Mouse (Mus musculus) CD8-positive naive resting alpha-beta T cell, adult 2 months (primary cell): Measurements from ENCODE around the gene Dnm3.

Experiments
- DNase-seq, 2 experiments: peaks; one replicate each; pipeline ENCODE4 v3.0.0; 2022; ENCODE audit warnings: low read depth in 2 of 2, low spot score in 2 of 2

Dnm3 gene

DNA sequence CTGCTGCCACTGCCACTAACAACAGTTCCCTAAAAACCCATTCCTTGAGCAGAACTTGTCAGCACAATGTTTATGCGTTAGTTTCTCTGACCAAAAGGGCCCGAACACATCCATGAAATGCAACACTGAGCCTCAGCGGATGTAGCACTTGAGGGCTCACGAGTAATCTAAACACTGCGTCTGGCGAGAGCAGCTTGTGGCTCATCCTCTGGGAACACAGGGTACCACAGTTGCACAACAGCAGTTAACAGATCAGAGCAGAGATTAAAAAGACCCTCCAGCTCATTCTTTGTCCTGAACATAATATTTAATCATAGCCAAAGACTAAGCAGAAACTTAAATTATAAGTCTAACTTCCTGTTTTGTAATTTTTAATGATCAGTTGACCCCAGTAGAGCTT, 305.0 kb downstream of the Dnm3 start:
- no peak for DNase-seq

DNA sequence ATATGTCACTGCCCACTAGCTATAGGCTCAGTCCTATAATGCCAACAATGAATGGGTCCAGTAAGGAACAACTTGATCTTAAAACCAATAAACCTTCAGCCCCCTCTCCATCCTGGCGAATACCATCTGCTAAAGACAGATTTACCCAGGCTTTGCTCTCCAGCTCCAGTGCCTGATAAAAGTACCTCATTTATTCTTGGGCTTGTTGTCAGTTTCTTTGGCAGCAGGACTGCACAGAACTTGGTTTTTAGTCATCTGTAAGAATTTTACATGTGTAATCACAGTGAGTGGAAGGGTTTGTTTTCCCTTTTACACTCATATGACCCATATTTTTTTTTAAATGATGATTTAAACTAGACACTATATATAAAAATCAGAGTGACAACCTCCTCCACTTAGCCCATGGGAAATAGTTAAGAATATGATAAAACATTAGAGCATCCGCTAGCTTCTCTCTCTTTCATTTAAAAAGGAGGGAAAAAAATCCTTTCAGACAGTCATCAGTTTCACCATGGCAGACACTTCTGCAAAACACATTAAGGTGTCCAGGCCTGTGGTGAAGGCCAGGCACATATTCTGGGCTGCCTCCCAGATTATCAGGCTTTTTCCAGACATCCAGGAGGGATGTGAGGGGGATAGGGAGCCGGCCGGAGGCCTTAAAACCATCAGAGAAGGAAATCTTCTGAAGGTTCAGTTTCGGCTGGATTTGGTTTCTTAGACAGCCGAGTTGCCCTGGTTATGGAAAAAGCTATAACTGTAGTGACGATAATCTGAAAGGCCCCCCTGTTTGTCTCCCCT, 313.9 kb downstream of the Dnm3 start:
- DNase-seq: no peak

DNA sequence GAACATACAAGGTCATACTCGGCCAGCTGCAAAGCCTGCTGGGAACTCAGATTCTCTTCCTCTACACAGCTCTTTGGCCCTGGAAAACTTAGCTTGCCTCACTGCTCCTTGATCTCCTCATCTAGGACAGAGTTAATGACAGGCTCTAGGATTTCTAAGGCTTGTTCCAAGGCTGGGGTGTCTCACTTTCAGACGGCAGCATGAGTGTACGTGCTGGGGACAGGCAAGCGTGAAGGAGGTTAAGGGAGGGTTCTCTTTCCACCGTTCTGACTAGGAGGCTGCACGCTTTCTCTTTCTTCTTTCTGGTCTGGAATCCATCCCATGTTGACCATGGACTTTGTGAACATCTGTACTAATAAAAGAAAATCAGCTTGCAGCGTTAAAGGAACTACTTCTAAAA, 315.2 kb downstream of the Dnm3 start:
- no peak for DNase-seq

DNA sequence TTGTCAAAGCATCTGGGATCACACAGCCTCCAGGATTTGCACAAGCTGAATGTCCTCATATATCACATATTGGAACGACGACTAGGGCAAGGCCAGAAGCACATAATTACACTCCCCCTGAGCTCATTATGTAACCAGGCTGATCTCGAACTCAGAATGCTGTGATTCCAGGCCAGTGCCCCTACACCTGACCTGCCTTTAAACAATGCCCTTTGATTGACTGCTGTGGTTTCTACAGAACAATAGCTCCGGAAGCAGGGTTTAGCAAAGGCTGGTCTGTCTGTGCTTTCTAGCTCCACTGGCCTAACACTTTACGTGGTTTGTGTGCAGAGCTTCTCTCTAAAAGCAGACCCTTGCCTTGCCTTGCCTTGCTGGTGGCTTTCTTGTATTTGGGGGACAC, 315.6 kb downstream of the Dnm3 start:
- DNase-seq: no peak

DNA sequence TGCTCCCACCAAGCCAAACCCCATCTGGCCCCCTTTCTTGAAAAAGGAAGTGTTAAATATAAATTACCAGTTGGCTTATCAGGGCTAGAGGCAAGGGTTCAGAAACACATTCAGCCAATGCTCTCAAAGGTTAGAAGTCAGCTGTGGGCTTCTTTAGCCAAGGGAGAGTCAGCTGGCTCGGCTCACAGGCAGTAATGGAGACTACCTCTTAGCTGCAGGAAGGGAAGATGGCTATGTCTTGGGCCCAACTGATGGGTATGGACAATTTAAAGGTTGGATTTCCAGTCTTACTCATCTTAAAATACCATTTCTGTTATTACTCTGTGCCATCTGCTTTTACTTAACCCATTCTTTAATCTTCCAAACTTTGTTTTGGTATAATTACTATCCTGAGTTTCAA, 317.1 kb downstream of the Dnm3 start:
- no peak for DNase-seq

DNA sequence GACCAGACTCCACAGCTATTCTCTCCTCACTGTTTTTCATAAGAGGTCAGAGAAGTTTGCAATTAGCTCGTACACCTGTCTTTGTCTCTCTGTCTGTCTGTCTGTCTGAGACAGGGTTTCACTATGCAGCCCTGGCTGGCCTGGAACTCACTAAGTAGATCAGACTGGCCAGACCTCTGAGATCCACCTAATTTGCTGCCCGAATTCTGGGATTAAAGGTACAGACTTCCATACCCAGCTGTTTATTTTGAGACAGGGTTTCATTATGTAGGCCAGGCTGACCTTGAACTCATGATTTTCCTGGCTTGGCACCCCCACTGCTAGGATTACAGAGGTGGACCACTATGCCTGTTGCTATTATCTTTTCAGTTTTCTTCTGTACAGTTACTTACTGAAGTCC, 319.3 kb downstream of the Dnm3 start:
- no peak for DNase-seq

DNA sequence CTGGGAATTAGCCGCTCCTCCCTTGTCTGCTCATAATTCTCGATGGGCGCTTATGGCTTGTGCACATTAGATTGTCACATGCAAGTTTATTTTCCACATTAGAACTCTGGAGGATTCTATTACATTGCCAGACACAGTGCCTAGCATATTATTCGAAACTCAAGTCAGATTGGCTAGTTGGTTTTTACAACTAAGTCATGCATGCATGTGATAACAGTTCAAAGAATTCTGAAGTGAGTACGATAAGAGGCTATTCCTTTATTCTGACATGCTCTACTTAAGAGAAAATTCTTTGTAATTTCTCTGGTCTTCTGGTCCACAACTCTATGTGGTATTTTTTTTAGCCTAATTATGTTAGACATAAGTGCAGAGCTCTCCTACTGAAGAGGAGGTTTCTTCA, 320.2 kb downstream of the Dnm3 start:
- DNase-seq: no peak

DNA sequence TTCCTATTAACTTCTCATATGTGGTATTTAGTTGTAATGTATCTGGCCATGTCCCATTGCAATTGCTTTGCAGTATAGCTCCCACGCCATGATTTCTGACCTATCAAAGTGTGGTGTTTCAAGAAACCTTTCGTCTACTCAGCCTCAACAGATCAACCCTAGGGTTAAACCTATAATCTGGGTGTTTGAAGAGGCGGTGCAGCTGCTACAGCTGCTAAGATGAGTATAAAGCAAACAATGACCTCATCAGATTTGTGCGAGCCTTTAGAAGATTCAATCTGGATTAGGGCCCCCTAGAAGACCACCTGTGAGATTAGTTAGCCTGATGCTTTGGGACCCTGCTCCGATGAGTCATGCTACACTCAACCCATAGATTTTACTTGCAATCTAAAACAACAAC, 321.0 kb downstream of the Dnm3 start:
- DNase-seq: no peak

DNA sequence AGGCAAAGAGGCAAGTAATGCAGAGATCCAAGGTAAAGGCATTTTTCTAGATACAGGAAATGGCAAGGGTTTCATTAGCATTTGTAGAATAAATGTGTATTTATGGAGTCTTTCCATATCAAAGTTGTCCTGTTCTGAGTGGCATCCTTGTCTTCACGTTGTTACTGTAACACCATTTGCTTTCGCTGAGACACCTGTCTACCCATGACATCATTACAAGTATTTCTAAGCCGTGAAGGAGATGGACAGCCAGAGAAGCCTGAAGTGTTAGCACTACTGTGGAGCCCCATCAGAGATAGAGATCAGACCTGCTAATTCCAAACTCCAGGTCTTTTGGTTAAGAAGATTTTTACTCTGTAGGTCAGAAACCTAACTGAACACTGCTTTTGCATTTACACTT, 322.3 kb downstream of the Dnm3 start:
- no peak for DNase-seq

DNA sequence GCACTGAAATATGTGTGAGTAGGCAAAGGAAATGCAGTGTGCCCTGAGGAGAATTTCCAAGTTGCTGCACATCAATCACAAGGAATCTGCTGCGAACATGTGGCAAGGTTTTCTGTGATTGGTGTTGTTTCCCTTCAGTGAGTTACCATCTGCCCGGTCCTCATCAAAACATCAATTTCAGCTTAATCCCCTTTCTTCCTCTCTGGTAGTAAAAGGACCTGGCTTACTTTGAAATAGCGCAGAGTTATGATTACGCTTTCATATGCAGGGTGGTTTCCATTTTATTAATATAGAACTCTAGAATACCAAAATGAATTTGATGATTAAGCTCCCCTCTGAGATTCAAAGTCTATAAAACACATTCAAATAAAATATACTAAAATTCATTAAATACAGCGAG, 324.7 kb downstream of the Dnm3 start:
- no peak for DNase-seq

DNA sequence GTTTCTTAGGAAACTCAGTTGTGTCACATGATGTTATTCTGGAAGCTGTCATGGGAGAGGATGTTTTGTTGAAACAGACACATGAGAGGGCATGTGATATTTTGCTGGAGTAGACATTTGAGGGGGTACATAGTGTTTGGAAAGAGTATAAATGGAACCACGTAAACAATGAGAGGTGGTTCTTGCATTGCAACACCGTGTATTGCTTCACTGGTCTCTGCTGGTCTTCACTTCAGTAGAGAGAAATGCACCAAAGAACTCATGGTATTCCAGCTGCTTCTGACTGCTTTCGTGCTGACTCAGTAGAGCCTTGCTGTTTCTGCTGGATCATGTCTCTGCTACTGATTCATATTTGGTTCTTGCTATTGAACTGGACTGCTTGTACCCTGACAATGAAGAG, 328.1 kb downstream of the Dnm3 start:
- DNase-seq: no peak

DNA sequence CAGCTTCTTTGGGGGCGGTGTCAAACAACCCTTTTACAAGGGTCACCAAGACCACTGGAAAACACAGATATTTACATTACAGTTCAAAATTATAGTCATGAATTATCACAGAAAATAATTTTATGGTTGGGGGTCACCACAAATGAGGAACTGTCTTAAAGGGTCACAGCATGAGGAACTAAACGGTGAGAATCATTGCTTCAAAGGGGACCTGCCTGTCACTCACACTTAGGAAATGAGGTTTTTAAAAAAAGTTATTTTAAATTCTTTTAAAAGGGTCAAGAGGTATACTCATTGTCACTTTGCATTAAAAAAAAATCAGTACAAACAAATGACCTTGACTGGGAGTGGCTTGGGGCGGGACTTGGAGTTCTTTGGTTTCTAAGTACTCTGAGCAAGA, 330.3 kb downstream of the Dnm3 start:
- no peak for DNase-seq

DNA sequence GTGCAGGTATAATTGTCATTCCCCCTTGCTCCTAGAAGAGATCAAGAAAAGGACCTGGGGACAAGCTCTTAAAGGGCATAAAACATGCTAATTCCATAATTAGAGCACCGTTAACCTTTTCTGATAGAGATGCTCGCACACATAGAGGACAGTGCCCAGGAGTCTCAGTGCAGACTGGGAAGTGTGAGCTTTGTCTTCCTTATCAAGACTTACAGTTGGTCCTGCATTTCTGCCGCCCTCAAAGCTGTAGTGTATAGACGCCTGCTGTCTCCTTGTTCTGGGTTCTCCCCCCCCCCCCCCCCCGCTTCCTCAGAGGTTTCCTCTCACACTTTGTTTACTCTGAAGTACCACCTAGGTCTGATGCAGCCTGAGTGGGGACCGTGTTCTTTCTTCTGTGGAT, 332.1 kb downstream of the Dnm3 start:
- no peak for DNase-seq

DNA sequence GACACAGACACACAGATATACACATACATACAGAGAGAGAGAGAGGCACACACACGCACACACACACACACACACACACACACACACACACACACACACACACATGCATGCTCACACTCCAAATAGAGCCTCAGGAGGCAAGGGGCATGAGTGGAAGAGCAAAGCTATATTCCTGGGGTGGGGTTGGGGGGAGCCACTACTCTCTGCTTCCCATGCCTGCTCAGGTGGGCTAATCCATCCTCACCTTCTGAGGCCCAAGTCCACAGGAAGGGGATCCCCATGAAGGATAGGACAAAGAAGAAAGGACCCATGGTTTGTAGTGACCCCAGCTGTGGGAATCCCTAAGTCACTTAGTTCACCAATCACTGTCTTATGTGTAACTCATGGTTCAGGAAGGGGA, 332.8 kb downstream of the Dnm3 start:
- DNase-seq: no peak

DNA sequence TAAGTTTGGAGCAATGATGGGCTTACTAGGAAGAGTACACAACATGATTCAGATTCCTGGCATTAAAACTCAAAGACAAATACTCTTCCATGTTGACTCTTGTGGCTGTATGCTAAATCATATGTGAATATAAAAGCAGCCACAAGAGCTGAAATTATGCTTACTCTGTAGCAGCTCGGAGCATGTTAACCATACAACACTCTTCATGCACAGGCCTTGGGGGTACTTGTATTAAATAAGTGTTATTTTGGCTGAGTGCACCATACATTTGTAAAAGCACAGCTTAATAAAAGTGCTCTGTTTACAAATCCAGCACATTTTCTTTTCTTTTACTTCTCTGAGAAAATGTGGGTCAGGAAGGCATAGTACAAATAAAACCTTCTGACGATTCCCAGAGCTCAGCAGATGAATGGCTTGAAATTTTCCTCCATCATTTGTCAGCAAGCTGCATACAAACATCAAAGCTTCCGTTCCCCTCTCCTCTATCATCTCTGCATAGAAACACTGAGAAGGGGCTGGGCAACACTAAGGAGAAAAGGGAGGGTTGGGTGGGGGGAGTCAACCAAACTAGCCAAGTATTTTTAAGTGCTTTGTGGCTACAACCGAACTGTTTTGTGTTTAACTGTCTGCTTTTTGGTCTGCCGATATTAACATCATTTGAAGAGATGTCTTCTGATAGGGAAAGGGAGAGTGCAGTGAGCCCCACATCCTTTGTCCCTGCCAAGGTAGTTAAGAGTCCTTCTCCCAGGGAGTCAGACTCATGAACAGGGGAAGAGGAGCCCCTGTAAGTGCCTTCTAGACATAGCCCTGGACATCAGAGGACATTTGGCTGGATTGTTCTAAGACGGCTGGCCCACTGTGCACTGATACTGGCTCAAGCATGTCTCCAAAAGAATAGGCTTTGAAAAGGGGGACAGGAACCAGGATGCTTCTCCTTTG, 333.6 kb downstream of the Dnm3 start:
- DNase-seq: no peak

DNA sequence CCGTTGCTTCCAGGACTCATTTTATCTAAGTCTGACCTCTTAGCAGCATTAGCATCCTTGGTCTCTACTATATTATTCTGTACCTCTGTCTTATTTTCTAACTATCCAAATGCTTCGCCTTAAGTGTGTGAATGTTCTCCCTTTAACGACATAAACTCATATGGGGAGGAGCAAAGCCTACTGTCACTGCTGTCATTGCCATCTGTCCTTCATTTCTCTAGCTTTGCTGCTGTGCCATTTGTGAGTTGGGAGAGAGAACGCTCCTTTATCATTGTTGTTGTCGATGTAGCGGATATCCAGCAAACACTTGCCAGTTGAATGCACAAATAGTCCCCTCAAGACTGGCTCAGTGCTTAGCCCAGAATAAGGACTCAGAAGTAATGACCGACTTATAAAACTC, 335.5 kb downstream of the Dnm3 start:
- DNase-seq: no peak

DNA sequence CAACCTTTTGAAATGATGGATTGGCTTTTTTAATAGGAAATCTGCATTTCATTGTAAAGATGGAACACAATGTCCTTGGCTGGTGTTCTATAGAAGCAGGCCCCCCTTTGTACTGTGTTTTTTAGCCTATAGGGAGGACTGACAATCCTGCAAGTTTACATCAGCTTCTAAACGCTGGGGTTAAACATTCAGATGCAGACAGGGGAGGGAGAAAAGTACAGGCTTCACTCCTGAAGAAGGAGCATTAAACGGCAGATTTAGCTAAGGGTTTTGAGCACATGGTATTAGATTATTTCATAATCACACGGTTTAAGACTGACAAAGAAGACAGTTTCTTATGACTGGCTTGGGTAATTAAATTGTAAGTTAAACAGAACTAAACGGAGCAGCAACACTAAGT, 341.5 kb downstream of the Dnm3 start:
- no peak for DNase-seq

DNA sequence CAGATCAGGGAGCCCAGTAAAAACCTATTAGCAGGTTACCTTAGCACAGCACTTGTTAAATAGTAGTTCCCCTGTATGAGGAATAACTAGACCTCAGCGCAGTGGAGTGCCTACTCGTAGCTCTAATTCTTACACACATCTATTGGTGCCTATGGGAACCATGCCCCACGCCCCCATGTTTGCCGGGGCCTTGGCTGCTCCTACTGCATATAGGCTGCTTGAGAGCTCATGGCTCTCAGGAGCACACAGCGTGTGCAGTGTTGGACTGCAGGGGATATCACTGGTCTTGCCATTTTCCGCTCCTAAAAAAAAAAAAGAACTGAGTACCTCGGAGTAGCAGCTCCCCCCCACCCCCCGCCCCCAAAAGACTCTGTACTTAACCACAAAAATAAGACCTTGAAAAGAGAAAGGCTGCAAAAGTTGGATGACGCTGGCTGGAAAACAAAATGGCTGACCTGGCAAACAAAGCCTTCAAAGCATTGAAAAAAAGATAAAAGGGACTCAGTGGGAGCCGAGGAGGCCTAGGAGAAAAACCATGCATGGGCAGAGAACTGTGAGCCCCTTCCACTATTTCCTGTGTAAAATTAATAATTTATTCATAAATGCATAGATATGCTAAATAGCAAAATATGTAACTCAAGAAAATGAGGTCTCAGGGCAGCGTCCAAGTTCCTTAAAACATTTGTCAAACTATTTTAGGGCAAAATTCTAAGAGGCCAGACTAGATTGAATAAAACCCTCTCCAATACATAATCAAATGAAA, 342.2 kb downstream of the Dnm3 start:
- DNase-seq: no peak

DNA sequence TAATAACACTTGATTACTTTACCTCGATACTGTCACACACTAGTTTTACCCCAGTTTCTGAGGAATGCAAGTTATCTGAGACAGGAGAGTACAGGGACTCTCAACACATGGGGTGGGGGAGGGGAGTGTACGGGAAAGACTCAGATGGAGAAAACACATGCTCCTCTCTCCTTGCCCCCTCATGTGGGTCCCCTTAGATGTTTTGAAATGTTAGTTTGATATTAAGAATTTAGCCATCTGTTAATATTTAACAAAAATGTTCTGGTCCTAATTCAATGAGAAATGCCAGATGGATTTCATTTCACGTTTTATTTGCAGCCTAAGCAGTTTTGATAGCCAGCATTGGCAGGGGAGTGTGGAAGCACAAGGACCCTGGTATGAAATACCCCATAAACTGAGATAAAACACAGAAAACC, 343.2 kb downstream of the Dnm3 start:
- DNase-seq: no peak

DNA sequence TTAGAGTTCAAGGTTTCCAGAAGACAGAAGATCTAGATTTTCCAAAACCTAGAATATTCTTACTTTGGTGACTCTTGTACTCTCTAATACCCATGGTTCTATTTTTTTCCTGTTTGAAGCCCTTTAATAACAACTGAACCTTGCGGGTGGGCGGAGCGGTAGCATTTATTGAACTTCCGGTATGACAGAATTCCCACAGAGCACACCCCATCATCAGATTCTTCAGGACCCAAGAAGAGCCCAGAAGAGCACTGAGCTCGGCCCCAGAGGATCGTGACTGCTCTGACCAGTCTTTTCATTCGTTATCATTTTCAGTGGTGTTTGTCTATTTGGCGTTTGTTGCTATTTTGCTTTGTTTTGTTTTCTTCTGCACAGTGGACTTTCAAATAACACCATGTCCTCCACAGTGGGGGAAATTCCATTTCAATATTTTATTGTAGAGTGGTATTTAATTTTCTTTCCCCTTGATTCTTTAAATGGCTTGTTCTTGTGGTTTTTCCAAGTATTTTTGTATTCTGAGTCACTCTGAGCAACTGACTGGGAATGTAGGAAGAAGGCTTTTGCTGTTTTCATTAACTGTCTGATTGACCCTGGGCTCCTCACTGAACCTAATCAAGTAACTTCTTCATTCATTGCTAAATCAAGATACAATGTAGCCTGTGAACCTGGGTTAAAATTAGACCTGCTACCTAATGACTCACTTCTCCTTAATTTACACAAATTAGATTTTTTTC, 344.8 kb downstream of the Dnm3 start:
- no peak for DNase-seq
